Mouse (Mus musculus): ENCODE data around the gene B3gnt9.
"Not testable (repeated sequence)": the region's sequence is repeated elsewhere in the genome, so short reads cannot be mapped to it uniquely, and the experiment has no call there.

The B3gnt9 gene

DNA sequence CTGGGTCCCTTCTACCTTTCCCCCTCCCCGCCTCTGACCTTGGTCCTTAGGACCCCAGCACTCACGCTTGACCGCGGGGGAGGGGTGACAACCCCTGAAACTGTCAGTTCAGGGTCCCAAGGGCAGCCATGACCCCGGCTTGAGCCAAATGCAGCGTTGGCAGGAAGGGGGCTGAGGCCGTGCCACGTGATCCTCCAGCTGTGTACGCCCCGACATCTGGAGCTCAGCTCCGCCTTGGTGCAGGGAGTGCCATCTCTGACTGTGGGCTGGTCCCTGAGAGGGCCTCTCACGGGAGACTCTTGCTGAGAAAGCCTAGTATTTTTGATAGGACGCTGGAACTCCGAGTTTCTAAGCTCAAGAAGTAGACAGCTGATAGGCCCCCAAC is at the start of gene B3gnt9:
TSS of gene B3gnt9 (minus strand) at position 188 of the 385 bp plus-strand sequence.
- DNase-seq: peak; percentile 90

GRCm38 (mm10) chr8:105303874-105304273 is 48.9 kb upstream of the B3gnt9 start:
- DNase-seq: no peak

DNA sequence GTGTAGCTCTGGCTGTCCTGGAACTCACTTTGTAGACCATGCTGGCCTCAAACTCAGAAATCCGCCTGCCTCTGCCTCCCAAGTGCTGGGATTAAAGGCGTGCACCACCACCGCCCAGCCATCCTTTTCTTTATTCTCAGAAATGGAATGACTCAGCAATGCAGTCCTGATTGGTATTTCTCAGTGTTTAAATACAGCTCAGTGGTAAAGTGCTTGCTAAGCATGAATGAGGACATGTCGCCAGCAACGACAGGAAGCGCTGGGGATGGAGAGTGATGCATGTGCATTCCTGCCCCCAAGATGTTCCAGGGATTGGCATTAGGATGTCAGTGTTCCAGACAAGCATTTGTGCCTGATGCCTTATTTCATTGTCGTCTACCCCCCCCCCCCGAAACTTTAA is 48.4 kb upstream of the B3gnt9 start:
- DNase-seq: no peak

GRCm38 (mm10) chr8:105299962-105300361 is 45.0 kb upstream of the B3gnt9 start:
- DNase-seq: no peak

- DNase-seq: no peak
These were observed 43.6 kb upstream of the B3gnt9 start for GRCm38 (mm10) chr8:105298351-105299252.

GRCm38 (mm10) chr8:105297511-105298192 is 42.7 kb upstream of the B3gnt9 start, which contains the start of gene E2f4:
Gene E2f4, plus strand, starts transcription at chr8:105297663.
- peak; percentile 95 for DNase-seq

DNA sequence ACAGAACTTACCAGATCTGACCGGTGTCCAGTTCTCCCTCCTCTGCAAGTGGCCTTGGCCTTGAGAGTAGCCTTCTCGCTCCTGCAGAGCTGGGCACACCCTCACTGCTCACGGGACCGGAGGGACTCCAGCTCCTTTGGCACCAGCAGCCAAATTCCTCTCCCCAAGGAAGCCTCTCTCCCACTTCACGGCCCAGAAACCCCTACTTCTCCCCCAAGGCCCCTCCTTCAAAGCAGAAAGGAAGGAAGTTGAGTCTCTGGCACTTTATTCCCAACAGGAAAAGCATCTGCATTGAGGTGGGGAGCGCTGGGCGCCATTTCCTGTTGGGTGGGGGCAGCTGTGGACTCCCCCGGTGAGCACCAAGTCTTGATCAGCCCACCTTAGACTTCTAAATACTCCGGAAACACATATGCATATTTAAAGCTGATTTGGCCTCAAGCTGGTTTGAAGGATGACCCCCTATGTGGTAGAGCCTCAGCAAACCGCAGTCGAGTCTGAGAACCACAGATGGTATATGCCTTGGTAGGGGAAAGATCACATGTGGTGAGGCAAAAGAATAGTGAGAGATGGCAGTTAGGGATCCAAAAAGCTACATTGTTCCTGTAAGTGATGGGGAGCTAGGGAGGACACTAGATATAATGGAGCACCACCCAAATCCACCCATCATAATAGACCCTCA is 41.1 kb upstream of the B3gnt9 start, which contains the start of gene Exoc3l:
TSS of gene Exoc3l (minus strand) at position 207 of the 679 bp plus-strand sequence.
- DNase-seq: peak; percentile 61

DNA sequence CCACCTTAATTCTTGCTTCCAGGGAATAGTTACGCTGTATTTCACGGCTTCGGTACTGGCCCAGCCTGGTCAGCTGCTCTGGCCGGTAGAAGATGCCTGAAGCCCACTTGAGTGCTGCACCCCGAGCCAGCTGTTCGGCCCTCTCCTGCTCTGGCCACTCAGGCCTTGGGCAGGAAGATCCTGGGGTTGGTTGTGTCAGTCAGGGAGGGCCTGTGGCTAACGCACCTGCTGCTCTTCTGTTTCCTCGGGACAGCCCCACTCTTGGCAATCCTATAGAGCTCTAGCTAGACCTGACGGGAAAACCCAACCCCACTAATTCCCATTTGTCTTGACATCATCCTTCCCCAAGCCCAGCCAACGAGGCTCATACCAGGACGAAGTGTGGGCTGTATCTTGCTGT is 40.3 kb upstream of the B3gnt9 start:
- DNase-seq: no peak

- DNase-seq: no peak
These were observed 39.8 kb upstream of the B3gnt9 start for GRCm38 (mm10) chr8:105294776-105295175.

DNA sequence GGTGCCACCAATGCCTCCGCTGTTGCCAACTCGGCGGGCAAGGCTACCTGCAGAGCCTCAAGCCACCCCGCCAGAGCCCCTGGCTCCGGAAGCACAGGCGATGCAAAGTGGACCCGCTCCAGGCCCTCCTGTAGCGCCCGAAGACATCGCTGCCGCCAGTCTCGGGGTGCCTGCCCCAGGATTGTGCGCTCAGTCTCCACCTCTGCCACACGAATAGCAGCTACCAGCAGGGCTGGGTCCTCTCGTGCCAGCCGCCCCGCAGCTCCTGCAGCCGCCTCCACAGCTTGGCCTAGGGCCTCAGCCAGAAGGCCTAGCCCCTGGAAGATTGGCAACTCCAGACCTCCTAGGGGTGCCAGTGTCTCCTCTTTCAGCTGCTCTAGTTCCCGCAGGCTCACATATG is 38.5 kb upstream of the B3gnt9 start:
- DNase-seq: no peak

DNA sequence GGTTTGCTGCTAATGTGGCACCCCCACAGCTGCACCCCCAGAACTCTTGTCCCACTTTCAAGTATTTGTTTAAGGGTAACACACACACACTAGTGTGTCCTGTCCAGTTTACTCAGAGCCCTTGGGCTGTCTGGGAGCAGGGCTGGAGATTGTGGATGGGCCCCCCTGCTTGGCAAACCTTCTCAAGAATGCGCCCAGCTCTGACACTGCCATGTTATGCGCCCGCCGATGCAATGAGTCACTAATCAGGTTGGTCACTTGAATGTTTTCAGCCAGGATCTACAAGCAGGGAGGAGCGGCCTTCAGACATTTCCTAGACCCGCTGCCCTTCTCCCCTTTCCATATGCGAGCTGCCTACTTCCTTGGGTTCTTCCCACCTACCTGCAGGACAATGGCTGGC is 37.5 kb upstream of the B3gnt9 start:
- no peak for DNase-seq

- DNase-seq: not testable (repeated sequence)
These were observed 36.8 kb upstream of the B3gnt9 start for GRCm38 (mm10) chr8:105291802-105292201.

DNA sequence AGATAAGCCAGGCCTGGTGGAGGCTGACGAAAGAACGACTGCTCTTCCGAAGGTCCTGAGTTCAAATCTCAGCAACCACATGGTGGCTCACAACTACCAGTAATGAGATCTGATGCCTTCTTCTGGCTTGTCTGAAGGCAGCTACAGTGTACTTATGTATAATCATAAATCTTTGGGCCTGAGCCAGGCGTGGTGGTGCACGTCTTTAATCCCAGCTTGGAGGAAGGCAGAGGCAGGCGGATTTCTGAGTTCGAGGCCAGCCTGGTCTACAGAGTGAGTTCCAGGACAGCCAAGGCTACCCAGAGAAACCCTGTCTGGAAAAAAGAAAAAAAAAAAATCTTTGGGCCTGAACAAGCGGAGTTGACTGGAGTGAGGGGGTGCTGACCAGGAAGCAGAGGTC is 36.4 kb upstream of the B3gnt9 start:
- DNase-seq: not testable (repeated sequence)

GRCm38 (mm10) chr8:105290554-105291314 is 35.8 kb upstream of the B3gnt9 start:
- DNase-seq: peak; percentile 96

- DNase-seq: peak; percentile 80
These were observed 35.0 kb upstream of the B3gnt9 start, which contains the start of gene 4931428F04Rik for GRCm38 (mm10) chr8:105289805-105290460. Gene 4931428F04Rik, minus strand, starts transcription at chr8:105289864.

GRCm38 (mm10) chr8:105288958-105289732 is 34.2 kb upstream of the B3gnt9 start:
- DNase-seq: peak; percentile 97

- DNase-seq: no peak
These were observed 33.3 kb upstream of the B3gnt9 start for GRCm38 (mm10) chr8:105288231-105288630.

GRCm38 (mm10) chr8:105286907-105287306 is 32.0 kb upstream of the B3gnt9 start:
- no peak for DNase-seq

DNA sequence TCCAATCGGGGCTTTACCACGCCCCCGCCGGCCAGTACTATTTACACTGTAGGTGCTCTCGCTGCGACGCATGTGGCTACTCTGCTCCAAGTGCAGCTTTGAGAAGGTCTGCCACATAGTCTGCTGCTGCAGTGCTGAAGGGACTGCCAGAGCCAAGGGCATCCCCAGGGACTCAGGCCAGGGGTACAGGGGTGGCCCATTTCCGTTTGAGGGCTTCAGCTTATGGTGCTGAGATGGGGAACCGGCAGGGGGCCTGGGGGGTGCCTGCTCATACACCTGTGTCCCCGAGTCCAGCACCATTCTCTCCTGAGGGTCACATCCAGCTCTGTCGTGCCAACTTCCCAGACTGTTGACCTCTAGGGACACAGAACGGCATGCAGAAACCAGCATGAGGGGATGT is 30.6 kb upstream of the B3gnt9 start:
- no peak for DNase-seq

GRCm38 (mm10) chr8:105283074-105283473 is 28.1 kb upstream of the B3gnt9 start:
- peak; percentile 75 for DNase-seq

GRCm38 (mm10) chr8:105282239-105282638 is 27.3 kb upstream of the B3gnt9 start:
- DNase-seq: no peak
